Mouse (Mus musculus) embryo, embryonic 10 days (tissue): ENCODE measurements at regions not wholly inside any gene's neighbourhood (a gene's known extent, or its start where the extent isn't known, plus 50 kb on each side); places are given as distances from the start of the nearest gene placed in this dataset.

Experiments
- DNase-seq: peaks from one replicate; pipeline ENCODE4 v3.0.0-alpha.2; 2015; ENCODE audit warnings: low spot score

- no peak for DNase-seq
Observed at GRCm38 (mm10) chr15:43784171-43784570, 3650.0 kb downstream of the 9330182O14Rik start.

GRCm38 (mm10) chr15:43803342-43803741 is 3669.2 kb downstream of the 9330182O14Rik start:
- DNase-seq, result peak; percentile 4
